Mouse (Mus musculus) mature B cell (primary cell): ENCODE results near the gene Tpp1.

Experiments used
- in situ Hi-C: fragments of 300-500 bp; cut with MboI; formaldehyde crosslinking; loops from 2 replicates; pipeline ENCODE4 v1.14.3; 2019

Gene Tpp1

DNA sequence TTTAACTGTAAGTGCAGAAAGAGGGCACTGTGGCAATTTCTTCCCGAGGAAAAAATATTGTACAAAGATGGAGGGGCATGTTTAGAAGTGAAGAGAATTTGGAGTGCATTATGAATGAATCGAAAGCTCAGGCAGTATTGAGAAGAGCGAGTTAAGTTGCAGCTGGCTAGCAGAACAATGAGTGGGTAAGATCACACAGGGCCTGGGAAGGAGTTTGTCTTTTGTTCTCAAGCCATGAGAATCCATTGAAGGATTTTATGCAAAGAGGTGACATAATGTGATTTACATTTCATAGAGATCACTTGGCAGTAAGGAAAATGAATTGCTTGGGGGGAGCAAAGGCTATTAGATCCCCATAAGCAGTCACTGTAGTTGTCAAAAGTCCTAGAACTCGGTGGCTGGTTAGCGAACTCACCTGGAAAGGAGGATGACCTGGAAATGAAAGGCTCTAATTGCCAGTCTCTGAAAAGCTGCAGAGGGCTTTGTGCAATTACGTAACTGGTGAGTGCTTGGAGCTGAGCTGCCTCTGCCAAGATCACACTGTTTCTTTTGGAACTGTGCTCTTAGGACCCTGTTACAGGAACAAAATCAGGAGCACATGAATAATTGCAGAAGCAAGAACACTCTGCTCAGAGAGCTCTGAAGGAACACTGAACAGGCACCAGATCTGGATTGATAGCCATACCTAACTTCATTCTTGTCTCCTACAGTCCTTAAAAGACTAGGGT lies 23.2 kb downstream of the Tpp1 start:
- in situ Hi-C loops, result no loop called here

DNA sequence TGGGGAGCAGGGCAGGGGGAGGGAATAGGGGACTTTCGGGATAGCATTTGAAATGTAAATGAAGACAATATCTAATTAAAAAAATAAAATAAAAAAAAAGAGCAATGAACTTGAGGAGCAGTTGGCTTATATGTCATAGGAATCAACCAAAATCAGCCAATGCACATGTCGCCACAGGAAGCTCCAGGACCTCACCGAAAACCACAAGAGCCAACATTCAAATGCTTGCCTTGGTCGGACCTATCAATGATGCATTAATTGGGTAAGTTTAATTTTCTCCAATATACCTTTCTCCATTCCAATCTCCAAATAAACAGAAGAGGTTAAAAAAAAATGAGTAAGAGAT lies 25.1 kb downstream of the Tpp1 start:
- in situ Hi-C loops, result no loop called here

DNA sequence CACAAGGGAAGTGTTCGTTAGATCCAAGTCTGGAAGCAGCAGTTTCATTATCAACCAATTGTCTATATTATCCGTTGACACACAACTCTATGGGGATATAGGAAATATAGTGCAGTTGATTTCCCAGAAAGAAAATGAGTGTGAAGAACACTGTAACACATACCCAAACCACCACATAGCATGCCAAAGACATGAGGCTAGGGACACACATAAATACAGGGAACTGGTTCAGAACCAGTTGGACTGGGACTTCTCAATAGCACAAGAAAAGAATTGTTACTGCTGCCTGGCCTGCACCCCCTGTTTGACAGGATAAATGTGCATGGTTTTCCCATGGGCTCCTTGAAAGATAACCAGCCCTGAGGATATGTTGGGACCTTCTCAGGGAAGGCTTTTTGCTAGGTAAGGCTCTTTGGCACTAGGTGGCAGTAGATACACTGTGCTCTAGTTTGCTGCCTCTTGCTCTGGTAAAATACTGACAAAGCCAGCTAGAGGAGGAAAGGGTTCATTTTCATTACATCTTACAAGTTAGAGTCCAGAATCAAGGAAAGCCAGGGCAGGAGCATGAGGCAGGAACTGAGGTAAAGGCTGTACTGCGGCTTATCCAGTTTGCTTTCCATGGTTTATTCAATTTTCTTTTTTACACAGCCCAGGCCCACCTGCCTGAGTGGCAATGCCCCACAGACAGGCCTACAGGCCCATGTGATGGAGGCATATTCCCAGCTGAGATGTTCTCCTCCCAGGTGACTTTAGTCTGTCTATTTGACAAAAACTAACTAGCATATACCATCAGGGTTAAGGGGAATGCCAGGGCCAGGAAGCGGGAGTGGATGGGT lies 25.7 kb downstream of the Tpp1 start:
- in situ Hi-C loops, result no loop called here

DNA sequence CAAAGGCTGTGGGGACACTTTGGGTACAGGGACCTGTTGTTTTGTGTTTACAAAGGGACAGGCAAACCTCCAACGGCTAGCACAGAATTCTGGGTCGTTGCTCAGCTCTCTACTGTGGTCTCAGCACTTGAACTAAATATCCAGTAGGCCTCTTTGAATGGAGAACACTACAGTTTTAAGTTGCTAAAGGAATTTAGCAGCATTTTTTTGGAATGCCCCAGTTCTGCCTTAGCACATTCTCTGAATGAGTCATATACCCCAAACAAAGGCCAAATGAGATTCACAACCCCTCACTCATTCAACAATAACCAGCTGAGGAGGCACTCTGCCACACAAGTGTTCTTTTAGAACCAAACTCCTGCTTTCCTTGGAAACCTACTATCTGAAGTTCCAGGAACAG lies 30.1 kb downstream of the Tpp1 start:
- in situ Hi-C loops, result no loop called here

DNA sequence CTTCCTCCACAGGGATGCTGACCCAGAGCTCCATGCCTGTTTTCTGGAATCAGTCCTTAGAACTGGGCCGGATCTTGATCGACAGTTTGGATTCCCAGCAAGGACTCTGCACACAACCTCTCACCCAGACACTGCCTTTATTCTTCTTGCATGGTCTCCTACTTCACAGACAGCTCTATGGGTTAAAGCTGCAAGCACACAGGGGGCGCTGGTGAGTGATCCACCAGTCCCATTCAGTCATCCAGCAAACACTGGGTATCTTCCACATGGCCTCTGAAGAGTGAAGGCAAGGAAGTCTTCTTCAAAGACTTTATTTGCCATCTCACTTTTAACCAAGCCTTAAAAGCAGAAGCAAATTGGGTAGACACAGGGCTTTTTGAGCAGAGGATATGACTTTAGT lies 36.7 kb downstream of the Tpp1 start:
- in situ Hi-C loops, result no loop called here

DNA sequence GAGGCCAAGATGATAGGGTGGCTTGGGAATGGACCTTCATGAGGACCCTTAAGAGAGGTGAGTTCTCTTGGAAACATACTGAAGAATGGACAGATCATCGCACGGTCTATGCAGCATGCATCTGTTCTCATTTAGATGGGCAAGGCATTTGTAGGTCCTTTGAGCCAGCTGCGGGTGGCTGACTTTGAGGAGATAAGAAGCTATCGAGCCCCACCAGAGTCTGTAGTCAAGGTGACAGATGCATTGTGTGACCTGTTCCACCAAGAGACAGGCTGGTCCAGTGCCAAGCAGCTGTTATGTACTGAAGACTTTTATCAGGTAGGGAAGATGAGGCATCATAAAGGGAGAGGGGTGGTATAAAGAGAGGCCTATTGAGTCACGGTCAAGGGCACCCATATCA lies 43.3 kb downstream of the Tpp1 start:
- in situ Hi-C loops, result no loop called here

DNA sequence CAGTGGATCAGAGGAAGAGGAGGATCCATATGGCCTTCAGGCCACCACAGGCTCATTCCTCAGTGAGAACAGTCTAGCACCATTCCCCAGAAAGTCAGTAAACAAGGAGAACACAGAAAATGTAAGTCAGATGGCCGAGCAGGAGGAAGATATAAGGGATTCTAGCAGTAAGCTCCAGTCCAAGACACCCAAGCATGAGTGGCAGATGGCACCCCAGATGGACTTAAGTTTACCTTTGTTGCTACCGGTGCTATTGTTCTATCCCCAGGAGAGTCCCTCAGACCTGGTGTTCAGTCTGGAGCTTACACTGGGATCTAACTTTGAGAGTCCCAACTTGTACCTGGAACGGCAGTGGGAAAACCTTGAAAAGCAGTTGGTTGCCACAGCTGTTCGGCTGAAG lies 48.2 kb downstream of the Tpp1 start:
- in situ Hi-C loops, result no loop called here

DNA sequence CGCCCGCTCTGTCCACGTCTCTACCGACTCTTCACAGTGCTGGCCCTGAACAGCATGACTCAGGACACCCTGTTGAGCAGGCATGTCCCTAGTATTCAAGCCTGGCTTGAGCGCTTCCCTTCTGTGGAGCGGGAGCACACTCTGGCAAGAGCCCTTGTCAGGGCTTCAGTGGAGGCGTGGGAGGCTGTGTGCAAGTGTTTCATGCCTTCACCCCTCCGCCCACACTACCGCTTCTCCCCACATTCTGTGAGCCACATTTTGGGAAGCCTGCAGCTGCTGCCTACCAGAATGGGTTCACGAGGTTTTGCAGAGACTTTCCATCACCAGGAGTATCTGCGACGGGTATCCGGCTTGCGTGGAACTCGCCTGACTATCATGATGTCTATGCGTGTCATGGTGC lies 48.9 kb downstream of the Tpp1 start:
- in situ Hi-C loops, result no loop called here
